Mouse (Mus musculus) olfactory bulb, adult 2 months (tissue): Measurements from ENCODE around the gene Pole3. TPM values are rescaled to one million over a fixed set of nuclear protein-coding genes. Genes with fewer than 3 reads are reported as not detected.

Experiments
- H3K27ac ChIP-seq: fragments of 200-500 bp; 2 replicates; pipeline ENCODE4 v1.5.1; 2012; ENCODE audit warnings: low read depth, low read length; ENCODE audit not compliant: insufficient read depth
- H3K4me1 ChIP-seq: fragments of 200-500 bp; 2 replicates; pipeline ENCODE4 v1.6.1; 2012; ENCODE audit warnings: low read length; ENCODE audit not compliant: control insufficient read depth, insufficient read depth
- H3K4me3 ChIP-seq: fragments of 200-500 bp; 2 replicates; pipeline ENCODE4 v1.5.1; 2012; ENCODE audit warnings: mild to moderate bottlenecking, low read depth, low read length, moderate library complexity; ENCODE audit not compliant: insufficient read depth
- CTCF ChIP-seq: fragments of 200-500 bp; IDR thresholded peaks from 2 replicates; pipeline ENCODE4 v1.5.1; 2012; ENCODE audit warnings: low read depth, mild to moderate bottlenecking, low read length, moderate library complexity; ENCODE audit not compliant: insufficient read depth
- POLR2A ChIP-seq: fragments of 200-500 bp; IDR thresholded peaks from 2 replicates; pipeline ENCODE4 v1.6.1; 2012; ENCODE audit warnings: mild to moderate bottlenecking, low read depth, low read length, moderate library complexity; ENCODE audit not compliant: insufficient read depth
- WGBS: fragments of 180-500 bp; shearing (Covaris S2); methylation state at CpG from one replicate; pipeline ENCODE4 v1.1.7; 2018; 5-methylcytosine and 5-hydroxymethylcytosine counted together
- polyA plus RNA-seq: library from polyadenylated mRNA; stranded (reverse); fragments of >200 nt; gene quantifications from 2 replicates; pipeline ENCODE4 v1.2.4, GENCODE M21; 2012; ENCODE audit warnings: low replicate concordance; ENCODE audit not compliant: missing spikeins, insufficient read depth, insufficient read length

Gene Pole3
- polyA plus RNA-seq, 1 experiment: not detected

- 73% methylated on average over 6 of the region's 6 CpGs for WGBS
- TF ChIP-seq POLR2A: no peak
- no peak for TF ChIP-seq CTCF
- peaks cover 9% of the 10 kb centered on the region for H3K4me1 ChIP-seq
- H3K27ac ChIP-seq: no peak within 1 kb of the TSS
- H3K4me3 ChIP-seq: no peak within 1 kb of the TSS
Observed at GRCm38 (mm10) chr4:62559797-62560329, 35.0 kb upstream of the Pole3 start, which contains the start of gene Rgs3. Rgs3 (plus strand) TSS chr4:62559847.

- TF ChIP-seq POLR2A: no peak
- peaks cover 6% of the 10 kb centered on the region for H3K4me1 ChIP-seq
- WGBS: 14% methylated on average over 3 of the region's 3 CpGs
- H3K27ac ChIP-seq: peak overlapping the region; percentile 42
- H3K4me3 ChIP-seq: no peak overlapping the region
Observed at GRCm38 (mm10) chr4:62557436-62557835, 32.6 kb upstream of the Pole3 start.

GRCm38 (mm10) chr4:62551966-62552365, 27.1 kb upstream of the Pole3 start:
- WGBS: 89% methylated on average over 7 of the region's 7 CpGs
- TF ChIP-seq CTCF: no peak
- TF ChIP-seq POLR2A: no peak
- no peak overlapping the region for H3K4me3 ChIP-seq

GRCm38 (mm10) chr4:62544801-62545200, 19.9 kb upstream of the Pole3 start:
- Histone ChIP-seq H3K4me1 (no peaks in the 10 kb centered on the region), H3K4me3 (no peak overlapping the region), H3K27ac (no peak overlapping the region)
- no peak for TF ChIP-seq CTCF
- TF ChIP-seq POLR2A: no peak

More at GRCm38 (mm10) chr4:62551966-62552365, 27.1 kb upstream of the Pole3 start:
- no peaks in the 10 kb centered on the region for H3K4me1 ChIP-seq
- H3K27ac ChIP-seq: no peak overlapping the region

- Histone ChIP-seq H3K4me1 (no peaks in the 10 kb centered on the region), H3K27ac (no peak overlapping the region), H3K4me3 (no peak overlapping the region)
- WGBS: 80% methylated on average over 6 of the region's 6 CpGs
- TF ChIP-seq POLR2A: no peak
Observed at GRCm38 (mm10) chr4:62543782-62544181, 18.9 kb upstream of the Pole3 start.

- Histone ChIP-seq H3K4me1 (no peaks in the 10 kb centered on the region), H3K4me3 (no peak overlapping the region), H3K27ac (no peak overlapping the region)
- WGBS: 52% methylated on average over 3 of the region's 3 CpGs
- TF ChIP-seq POLR2A (no peak), CTCF (no peak)
Observed at GRCm38 (mm10) chr4:62541802-62542201, 16.9 kb upstream of the Pole3 start.

GRCm38 (mm10) chr4:62533729-62534128, 8.9 kb upstream of the Pole3 start:
- Histone ChIP-seq H3K4me1 (no peaks in the 10 kb centered on the region), H3K27ac (no peak overlapping the region), H3K4me3 (no peak overlapping the region)
- TF ChIP-seq POLR2A: no peak
- TF ChIP-seq CTCF: no peak
- 86% methylated on average over 6 of the region's 6 CpGs for whole genome bisulfite sequencing

GRCm38 (mm10) chr4:62527655-62528054, 2.8 kb upstream of the Pole3 start:
- WGBS: 87% methylated on average over 4 of the region's 4 CpGs
- Histone ChIP-seq H3K4me3 (no peak overlapping the region), H3K4me1 (peaks cover 6% of the 10 kb centered on the region), H3K27ac (no peak overlapping the region)
- TF ChIP-seq CTCF (no peak), POLR2A (no peak)

- no peak for TF ChIP-seq CTCF
- TF ChIP-seq POLR2A: no peak
- H3K27ac ChIP-seq: no peak overlapping the region
- no peak overlapping the region for H3K4me3 ChIP-seq
- WGBS: 47% methylated on average over 2 of the region's 2 CpGs
- peaks cover 6% of the 10 kb centered on the region for H3K4me1 ChIP-seq
Observed at GRCm38 (mm10) chr4:62526256-62526655, 1.4 kb upstream of the Pole3 start.

- TF ChIP-seq POLR2A (no peak), CTCF (no peak)
- Histone ChIP-seq H3K4me1 (peaks cover 6% of the 10 kb centered on the region), H3K27ac (no peak overlapping the region), H3K4me3 (peak overlapping the region; percentile 82)
- WGBS: under 1% methylated on average over 10 of the region's 10 CpGs
Observed at GRCm38 (mm10) chr4:62525489-62525811, 582 bp upstream of the Pole3 start.
